Mouse (Mus musculus): ENCODE measurements at regions not wholly inside any gene's neighbourhood (a gene's known extent, or its start where the extent isn't known, plus 50 kb on each side); places are given as distances from the start of the nearest gene placed in this dataset.

GRCm38 (mm10) chr17:15140391-15140790 is 99.1 kb upstream of the Gm3448 start:
- Histone ChIP-seq H3K9me3 (no peaks in the 10 kb centered on the region), H3K4me2 (replicated peaks) (no peak overlapping the region), H3K9ac (no peak overlapping the region), H3K27me3 (no peaks in the 10 kb centered on the region), H3K4me1 (no peaks in the 10 kb centered on the region), H3K36me3 (no peaks in the 10 kb centered on the region), H3K4me3 (no peak overlapping the region), H3K27ac (no peak overlapping the region)
- WGBS = 53% methylated on average over 4 of the region's 4 CpGs
- ATAC-seq (ENCODE audit: low FRiP score, low read depth) = no peak

All from limb, embryonic 13.5 days (tissue).